Mouse (Mus musculus): ENCODE measurements around the gene Fabp2. TPM values are rescaled to one million over a fixed set of nuclear protein-coding genes. Genes with fewer than 3 reads are reported as not detected.

Fabp2 gene
- polyA plus RNA-seq, 1 experiment, result not detected

DNA sequence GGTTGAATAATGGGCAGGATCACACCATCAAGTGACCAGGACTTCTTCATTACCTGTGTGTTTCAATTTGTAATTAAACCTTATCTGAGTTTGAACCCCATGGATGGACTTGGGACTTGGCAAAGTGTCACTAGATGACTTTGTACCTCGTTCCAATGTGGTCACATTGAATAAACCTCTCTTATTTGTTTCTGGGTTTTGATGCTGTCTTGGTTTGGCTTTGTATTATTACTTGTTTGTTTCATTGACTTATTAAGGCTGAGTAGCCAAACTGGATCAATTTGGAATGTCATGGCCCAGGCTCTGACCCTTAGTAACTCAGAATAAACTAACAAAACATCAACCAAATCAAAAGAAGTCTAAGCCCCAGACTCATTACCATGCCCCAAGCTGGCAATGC lies 23.3 kb upstream of the Fabp2 start:
- Histone ChIP-seq H3K4me3 (ENCODE audit: control insufficient read depth, low read depth, low read length) (no peak overlapping the region), H3K27me3 (ENCODE audit: control insufficient read depth, insufficient read depth, low read length) (no peaks in the 10 kb centered on the region), H3K4me1 (ENCODE audit: control insufficient read depth, insufficient read depth, low read length) (no peaks in the 10 kb centered on the region), H3K36me3 (ENCODE audit: control insufficient read depth, insufficient read depth, low read length) (no peaks in the 10 kb centered on the region), H3K27ac (ENCODE audit: control insufficient read depth, insufficient read depth, low read depth, low read length) (no peak overlapping the region)
- TF ChIP-seq CTCF (IDR thresholded peaks at IDR 0.05; ENCODE audit: control insufficient read depth, insufficient read depth, insufficient replicate concordance, low read depth, low read length) (no peak), POLR2A (IDR thresholded peaks at IDR 0.05; ENCODE audit: control insufficient read depth, low read depth, low read length) (no peak)

DNA sequence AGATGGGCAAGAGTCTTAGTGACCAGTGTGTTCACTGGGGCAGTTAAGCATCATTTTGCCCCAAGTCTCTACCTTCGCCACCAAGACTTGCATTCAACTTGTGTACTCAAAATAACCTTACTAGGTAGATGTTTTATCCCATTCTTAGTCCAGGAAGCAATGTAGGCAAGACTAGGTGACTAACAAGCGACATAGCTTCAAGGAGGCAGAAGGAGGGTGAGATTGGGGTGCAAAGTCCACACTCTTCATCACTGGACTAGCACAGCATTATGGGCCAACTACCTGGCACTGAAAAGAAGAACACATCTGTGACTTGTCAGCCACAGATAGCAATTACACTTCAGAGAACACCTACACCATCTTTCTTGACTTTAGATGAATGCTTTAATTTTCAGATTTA lies 18.0 kb upstream of the Fabp2 start:
- TF ChIP-seq POLR2A (IDR thresholded peaks at IDR 0.05; ENCODE audit: control insufficient read depth, low read depth, low read length) (no peak), CTCF (IDR thresholded peaks at IDR 0.05; ENCODE audit: control insufficient read depth, insufficient read depth, insufficient replicate concordance, low read depth, low read length) (no peak)
- H3K4me3 ChIP-seq (ENCODE audit: control insufficient read depth, low read depth, low read length), result no peak overlapping the region
- no peaks in the 10 kb centered on the region for H3K27me3 ChIP-seq (ENCODE audit: control insufficient read depth, insufficient read depth, low read length)
- no peaks in the 10 kb centered on the region for H3K4me1 ChIP-seq (ENCODE audit: control insufficient read depth, insufficient read depth, low read length)
- H3K36me3 ChIP-seq (ENCODE audit: control insufficient read depth, insufficient read depth, low read length), result no peaks in the 10 kb centered on the region
- no peak overlapping the region for H3K27ac ChIP-seq (ENCODE audit: control insufficient read depth, insufficient read depth, low read depth, low read length)

DNA sequence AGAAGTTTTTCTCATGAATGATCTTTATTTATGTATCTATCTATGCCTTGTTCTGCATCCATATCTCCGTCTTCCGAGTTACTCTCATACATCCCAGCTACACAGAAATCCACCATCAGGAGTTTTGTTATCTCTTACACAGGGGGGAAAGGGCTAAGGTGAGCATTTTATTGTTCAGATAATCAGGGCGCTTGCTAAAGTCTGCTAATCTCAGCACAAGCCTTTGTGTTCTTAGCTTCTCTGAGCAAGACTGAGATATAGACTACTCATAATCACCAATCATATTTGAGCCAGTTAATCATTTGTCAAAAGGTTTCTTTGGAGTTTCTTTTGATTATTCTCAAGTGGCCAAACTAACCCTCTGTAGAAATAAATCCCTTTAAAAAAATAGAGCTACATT lies 17.3 kb upstream of the Fabp2 start:
- Histone ChIP-seq H3K36me3 (ENCODE audit: control insufficient read depth, insufficient read depth, low read length) (no peaks in the 10 kb centered on the region), H3K4me1 (ENCODE audit: control insufficient read depth, insufficient read depth, low read length) (no peaks in the 10 kb centered on the region)

DNA sequence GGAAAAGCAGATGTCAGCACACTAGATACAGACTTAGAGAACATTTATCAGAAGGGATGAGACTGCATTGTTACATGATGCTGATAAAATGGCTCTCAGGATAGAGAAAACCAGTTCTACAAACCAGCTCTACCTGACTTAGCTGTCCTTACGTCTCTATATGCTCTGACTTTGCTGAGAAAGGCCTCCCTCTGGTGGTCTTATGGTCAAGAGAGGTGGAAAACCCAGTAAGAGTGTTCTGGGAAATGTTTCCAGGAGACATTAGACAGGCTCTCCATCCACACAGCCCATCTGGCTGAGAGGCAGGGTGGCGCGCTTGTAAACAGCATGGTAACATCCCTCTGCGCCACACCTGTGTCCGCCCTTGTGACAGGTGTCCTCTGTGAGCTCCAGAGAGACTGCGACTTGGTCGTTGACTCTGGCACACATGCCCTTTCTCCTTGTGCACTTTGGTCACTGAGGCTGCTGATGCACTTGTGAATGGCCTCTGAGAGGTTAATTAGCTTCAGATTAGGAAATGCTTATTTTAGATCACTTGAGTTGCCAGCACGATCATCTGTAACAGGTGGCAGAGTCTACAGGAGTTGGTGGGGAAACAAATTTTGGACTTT lies 16.1 kb upstream of the Fabp2 start:
- Histone ChIP-seq H3K27me3 (ENCODE audit: control insufficient read depth, insufficient read depth, low read length) (no peaks in the 10 kb centered on the region), H3K4me3 (ENCODE audit: control insufficient read depth, low read depth, low read length) (no peak overlapping the region), H3K27ac (ENCODE audit: control insufficient read depth, insufficient read depth, low read depth, low read length) (no peak overlapping the region), H3K4me1 (ENCODE audit: control insufficient read depth, insufficient read depth, low read length) (no peaks in the 10 kb centered on the region), H3K36me3 (ENCODE audit: control insufficient read depth, insufficient read depth, low read length) (no peaks in the 10 kb centered on the region)
- no peak for TF ChIP-seq CTCF (IDR thresholded peaks at IDR 0.05; ENCODE audit: control insufficient read depth, insufficient read depth, insufficient replicate concordance, low read depth, low read length)
- no peak for TF ChIP-seq POLR2A (IDR thresholded peaks at IDR 0.05; ENCODE audit: control insufficient read depth, low read depth, low read length)

More for the DNA sequence above, 17.3 kb upstream of the Fabp2 start:
- TF ChIP-seq POLR2A (IDR thresholded peaks at IDR 0.05; ENCODE audit: control insufficient read depth, low read depth, low read length) (no peak), CTCF (IDR thresholded peaks at IDR 0.05; ENCODE audit: control insufficient read depth, insufficient read depth, insufficient replicate concordance, low read depth, low read length) (no peak)
- Histone ChIP-seq H3K27me3 (ENCODE audit: control insufficient read depth, insufficient read depth, low read length) (no peaks in the 10 kb centered on the region), H3K4me3 (ENCODE audit: control insufficient read depth, low read depth, low read length) (no peak overlapping the region), H3K27ac (ENCODE audit: control insufficient read depth, insufficient read depth, low read depth, low read length) (no peak overlapping the region)

DNA sequence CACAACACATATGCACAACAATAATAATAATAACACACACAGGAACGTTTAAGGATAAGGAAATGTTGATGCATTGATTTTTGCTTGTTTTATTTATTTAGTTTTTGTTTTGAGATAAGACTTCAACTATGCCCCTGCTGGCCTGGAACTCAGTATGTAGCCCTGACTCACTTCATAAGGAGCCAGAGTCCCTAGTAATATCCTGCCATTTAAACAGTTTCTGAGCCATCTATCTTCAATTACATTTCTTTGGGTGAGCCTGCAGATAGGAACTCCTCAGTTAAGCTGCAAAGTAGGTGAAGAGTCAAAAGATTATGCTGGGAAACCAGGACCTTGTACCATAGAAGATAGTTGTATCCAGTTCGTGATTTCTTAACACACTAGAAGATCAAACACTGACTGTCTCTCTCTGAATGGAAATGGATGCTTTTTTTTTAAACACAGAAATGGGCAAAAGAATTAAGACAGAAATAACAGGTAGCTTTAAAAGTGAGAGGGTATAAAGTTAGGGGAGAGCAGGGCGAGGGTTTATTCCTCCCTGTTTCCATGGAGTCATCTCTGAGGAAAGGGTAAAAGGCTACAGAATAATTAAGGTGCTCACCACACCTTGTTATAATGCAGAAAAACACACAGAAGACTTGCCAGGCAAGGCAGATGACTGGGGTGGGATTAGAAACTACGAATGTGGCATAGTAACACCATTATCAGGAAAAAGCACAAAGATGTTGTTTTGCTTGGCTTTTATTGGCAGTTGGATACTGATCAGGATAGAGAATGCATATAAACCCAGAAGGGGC lies 7.2 kb upstream of the Fabp2 start:
- Histone ChIP-seq H3K27ac (ENCODE audit: control insufficient read depth, insufficient read depth, low read depth, low read length) (no peak overlapping the region), H3K4me1 (ENCODE audit: control insufficient read depth, insufficient read depth, low read length) (no peaks in the 10 kb centered on the region), H3K4me3 (ENCODE audit: control insufficient read depth, low read depth, low read length) (no peak overlapping the region), H3K36me3 (ENCODE audit: control insufficient read depth, insufficient read depth, low read length) (no peaks in the 10 kb centered on the region), H3K27me3 (ENCODE audit: control insufficient read depth, insufficient read depth, low read length) (no peaks in the 10 kb centered on the region)
- TF ChIP-seq POLR2A (IDR thresholded peaks at IDR 0.05; ENCODE audit: control insufficient read depth, low read depth, low read length) (no peak), CTCF (IDR thresholded peaks at IDR 0.05; ENCODE audit: control insufficient read depth, insufficient read depth, insufficient replicate concordance, low read depth, low read length) (no peak)

DNA sequence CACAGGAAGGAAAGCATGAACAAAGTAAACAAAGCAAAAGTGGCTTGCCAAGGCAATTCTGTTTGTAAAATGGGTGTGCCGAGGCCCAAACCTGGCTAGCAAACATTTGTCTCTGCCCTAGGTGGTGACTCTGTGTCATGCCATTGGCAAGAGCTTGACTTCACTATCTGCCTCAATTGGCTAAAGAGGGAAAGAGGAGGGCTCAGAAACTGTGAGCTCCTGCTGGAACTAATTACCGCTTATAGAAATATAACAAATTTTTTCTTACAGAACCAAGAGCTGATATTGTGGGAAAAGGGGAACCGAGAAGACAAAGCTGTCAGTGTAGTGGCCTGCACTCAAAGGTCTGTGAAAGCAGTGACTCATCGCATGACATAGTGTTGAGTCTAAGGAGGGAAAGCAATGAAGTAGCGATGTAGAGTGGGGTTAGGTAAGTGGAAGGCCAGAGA lies 6.5 kb upstream of the Fabp2 start:
- H3K4me1 ChIP-seq (ENCODE audit: control insufficient read depth, insufficient read depth, low read length), result no peaks in the 10 kb centered on the region

DNA sequence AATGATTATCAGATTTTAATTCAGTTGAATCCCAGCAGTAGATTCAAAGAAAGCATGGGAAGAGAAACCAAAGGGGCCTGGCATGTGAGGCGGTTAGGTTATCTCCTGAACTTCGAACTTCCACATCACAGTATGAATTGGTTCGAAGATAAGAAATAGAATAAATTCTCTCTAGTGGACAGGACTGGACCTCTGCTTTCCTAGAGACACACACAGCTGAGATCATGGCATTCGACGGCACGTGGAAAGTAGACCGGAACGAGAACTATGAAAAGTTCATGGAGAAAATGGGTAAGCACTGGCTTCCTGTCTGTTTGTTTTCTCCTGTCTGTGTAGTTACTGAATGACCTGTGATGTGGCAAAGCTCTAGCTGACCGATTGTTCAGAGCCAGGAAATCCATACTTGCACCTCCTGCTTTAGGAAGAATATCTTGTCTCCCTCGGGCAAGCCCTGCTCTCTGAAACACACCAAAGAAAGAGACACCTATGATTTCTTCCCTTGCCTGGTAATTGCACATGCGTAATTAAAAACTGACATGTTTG lies 388 bp downstream of the Fabp2 start:
- no peak overlapping the region for H3K27ac ChIP-seq (ENCODE audit: control insufficient read depth, insufficient read depth, low read depth, low read length)
- TF ChIP-seq CTCF (IDR thresholded peaks at IDR 0.05; ENCODE audit: control insufficient read depth, insufficient read depth, insufficient replicate concordance, low read depth, low read length) (no peak), POLR2A (IDR thresholded peaks at IDR 0.05; ENCODE audit: control insufficient read depth, low read depth, low read length) (no peak)
- no peaks in the 10 kb centered on the region for H3K27me3 ChIP-seq (ENCODE audit: control insufficient read depth, insufficient read depth, low read length)

More for the DNA sequence above, 6.5 kb upstream of the Fabp2 start:
- no peaks in the 10 kb centered on the region for H3K27me3 ChIP-seq (ENCODE audit: control insufficient read depth, insufficient read depth, low read length)
- TF ChIP-seq CTCF (IDR thresholded peaks at IDR 0.05; ENCODE audit: control insufficient read depth, insufficient read depth, insufficient replicate concordance, low read depth, low read length) (no peak), POLR2A (IDR thresholded peaks at IDR 0.05; ENCODE audit: control insufficient read depth, low read depth, low read length) (no peak)
- H3K4me3 ChIP-seq (ENCODE audit: control insufficient read depth, low read depth, low read length), result no peak overlapping the region
- H3K36me3 ChIP-seq (ENCODE audit: control insufficient read depth, insufficient read depth, low read length), result no peaks in the 10 kb centered on the region
- no peak overlapping the region for H3K27ac ChIP-seq (ENCODE audit: control insufficient read depth, insufficient read depth, low read depth, low read length)

More for the DNA sequence above, 388 bp downstream of the Fabp2 start:
- Histone ChIP-seq H3K4me1 (ENCODE audit: control insufficient read depth, insufficient read depth, low read length) (no peaks in the 10 kb centered on the region), H3K4me3 (ENCODE audit: control insufficient read depth, low read depth, low read length) (no peak overlapping the region), H3K36me3 (ENCODE audit: control insufficient read depth, insufficient read depth, low read length) (no peaks in the 10 kb centered on the region)

Data from testis, adult 2 months (tissue).